Mouse (Mus musculus): ENCODE data around the gene Krtap29-1. TPM values are rescaled to one million over a fixed set of nuclear protein-coding genes. Genes with fewer than 3 reads are reported as not detected.

The Krtap29-1 gene
- total and polyA plus RNA-seq, 3 experiments: not detected

DNA sequence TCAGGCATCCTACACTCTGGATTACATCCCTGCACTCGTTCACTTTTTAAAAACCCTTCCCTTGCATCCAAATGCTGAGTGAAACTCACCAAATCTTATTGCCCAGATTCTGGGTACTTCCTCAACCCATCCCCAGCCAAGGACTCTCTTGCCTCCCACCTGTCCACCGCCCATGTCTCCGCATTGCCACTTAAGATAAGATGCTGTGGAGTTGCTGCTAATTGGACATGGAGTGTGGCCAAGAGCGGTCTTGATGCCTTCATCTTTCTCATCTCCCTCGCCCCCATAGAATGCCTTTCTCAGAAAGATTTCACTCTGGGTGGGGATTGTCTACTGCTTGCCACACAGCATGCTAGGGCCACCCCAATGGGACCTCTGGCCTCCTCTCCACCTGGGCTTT lies 29.5 kb upstream of the Krtap29-1 start:
- Histone ChIP-seq H3K4me3 (ENCODE audit: control insufficient read depth in 1 of 2, insufficient read depth in 1 of 2, low read depth in 2 of 2, low read length in 2 of 2) (no peak overlapping the region), H3K4me1 (ENCODE audit: control insufficient read depth in 1 of 2, insufficient read depth in 2 of 2, low read length in 2 of 2) (no peaks in the 10 kb centered on the region), H3K9ac (ENCODE audit: control insufficient read depth, low read depth, low read length, poor library complexity, severe bottlenecking) (no peak overlapping the region), H3K27me3 (ENCODE audit: control insufficient read depth in 1 of 2, insufficient read depth in 2 of 2, low read length in 2 of 2) (no peaks in the 10 kb centered on the region), H3K9me3 (replicated peaks; ENCODE audit: insufficient read depth, low read length) (no peaks in the 10 kb centered on the region), H3K79me2 (ENCODE audit: control insufficient read depth, insufficient read depth, low read length, poor library complexity) (no peaks in the 10 kb centered on the region), H3K27ac (ENCODE audit: control insufficient read depth, low read depth, low read length) (no peak overlapping the region), H3K36me3 (ENCODE audit: control insufficient read depth in 1 of 2, insufficient read depth in 2 of 2, low read length in 2 of 2) (no peaks in the 10 kb centered on the region)
- DNase-seq (ENCODE audit: low read depth, low spot score): no peak
- TF ChIP-seq HCFC1 (IDR thresholded peaks at IDR 0.05; ENCODE audit: low read depth, low read length) (no peak), NRF1 (IDR thresholded peaks at IDR 0.05; ENCODE audit: insufficient read depth, low read depth, low read length, poor library complexity, severe bottlenecking) (no peak), ETS1 (IDR thresholded peaks at IDR 0.05; ENCODE audit: low read depth, low read length) (no peak), CHD1 (IDR thresholded peaks at IDR 0.05; ENCODE audit: low read depth, low read length) (no peak), USF2 (IDR thresholded peaks at IDR 0.05; ENCODE audit: borderline replicate concordance in 1 of 2, insufficient read depth in 1 of 2, low read depth in 1 of 2, low read length in 2 of 2) (no peak), ZMIZ1 (IDR thresholded peaks at IDR 0.05; ENCODE audit: low read depth, low read length) (no peak), MYC (IDR thresholded peaks at IDR 0.05; ENCODE audit: low read depth, low read length) (no peak), ZKSCAN1 (IDR thresholded peaks at IDR 0.05; ENCODE audit: low read depth, low read length) (no peak), UBTF (IDR thresholded peaks at IDR 0.05; ENCODE audit: borderline replicate concordance, insufficient read depth, low read depth, low read length) (no peak), MEF2A (IDR thresholded peaks at IDR 0.05; ENCODE audit: extremely low read depth, insufficient replicate concordance, low read depth, low read length, poor library complexity, severe bottlenecking) (no peak)

DNA sequence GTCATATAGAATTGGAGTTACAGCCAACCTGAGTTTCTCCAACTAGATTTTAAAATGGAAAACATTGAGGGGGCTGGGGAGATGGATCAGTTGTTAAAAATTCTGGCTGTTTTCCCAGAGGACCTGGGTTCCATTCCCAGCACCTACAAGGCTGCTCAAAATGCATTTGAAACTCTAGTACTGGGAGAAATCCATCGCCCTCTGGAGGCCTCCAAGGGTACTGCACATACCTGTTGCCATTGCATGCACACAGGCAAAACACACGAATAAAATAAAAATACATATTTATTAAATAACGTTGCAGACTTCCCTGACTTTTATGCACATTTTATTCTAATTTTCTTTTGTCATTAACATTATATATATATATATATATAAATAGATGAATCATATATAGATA lies 27.8 kb upstream of the Krtap29-1 start:
- no peaks in the 10 kb centered on the region for H3K36me3 ChIP-seq (ENCODE audit: control insufficient read depth in 1 of 2, insufficient read depth in 2 of 2, low read length in 2 of 2)
- no peaks in the 10 kb centered on the region for H3K79me2 ChIP-seq (ENCODE audit: control insufficient read depth, insufficient read depth, low read length, poor library complexity)
- H3K9me3 ChIP-seq (replicated peaks; ENCODE audit: insufficient read depth, low read length): no peaks in the 10 kb centered on the region
- no peaks in the 10 kb centered on the region for H3K4me1 ChIP-seq (ENCODE audit: control insufficient read depth in 1 of 2, insufficient read depth in 2 of 2, low read length in 2 of 2)
- H3K4me3 ChIP-seq (ENCODE audit: control insufficient read depth in 1 of 2, insufficient read depth in 1 of 2, low read depth in 2 of 2, low read length in 2 of 2): no peak overlapping the region
- H3K27me3 ChIP-seq (ENCODE audit: control insufficient read depth in 1 of 2, insufficient read depth in 2 of 2, low read length in 2 of 2): no peaks in the 10 kb centered on the region
- no peak overlapping the region for H3K9ac ChIP-seq (ENCODE audit: control insufficient read depth, low read depth, low read length, poor library complexity, severe bottlenecking)
- DNase-seq (ENCODE audit: low read depth, low spot score): peak; percentile 32
- H3K27ac ChIP-seq (ENCODE audit: control insufficient read depth, low read depth, low read length): no peak overlapping the region
- TF ChIP-seq NRF1 (IDR thresholded peaks at IDR 0.05; ENCODE audit: insufficient read depth, low read depth, low read length, poor library complexity, severe bottlenecking) (no peak), CTCF (IDR thresholded peaks at IDR 0.05 in 2 of 3, conservative IDR thresholded peaks at IDR 0.05 in 1 of 3; ENCODE audit: control insufficient read depth in 1 of 3, insufficient read depth in 1 of 3, low read depth in 2 of 3, low read length in 3 of 3, poor library complexity in 1 of 3, severe bottlenecking in 1 of 3) (peak; percentile 42 to 52 (median 52)), ZKSCAN1 (IDR thresholded peaks at IDR 0.05; ENCODE audit: low read depth, low read length) (no peak), SIN3A (IDR thresholded peaks at IDR 0.05; ENCODE audit: low read length) (no peak), SMC3 (IDR thresholded peaks at IDR 0.05; ENCODE audit: low read depth, low read length) (peak; percentile 28), RAD21 (IDR thresholded peaks at IDR 0.05; ENCODE audit: low read depth, low read length) (peak; percentile 5; the same call in 1 of the 2 replicates), RCOR1 (IDR thresholded peaks at IDR 0.05; ENCODE audit: low read depth, low read length) (no peak), ZMIZ1 (IDR thresholded peaks at IDR 0.05; ENCODE audit: low read depth, low read length) (no peak), EP300 (IDR thresholded peaks at IDR 0.05; ENCODE audit: low read depth in 1 of 2, low read length in 2 of 2) (no peak)
